Mouse (Mus musculus): ENCODE measurements around the gene Sfi1. TPM values are rescaled to one million over a fixed set of nuclear protein-coding genes. Genes with fewer than 3 reads are reported as not detected.
"Not testable (repeated sequence)": the region's sequence is repeated elsewhere in the genome, so short reads cannot be mapped to it uniquely, and the experiment has no call there.

The Sfi1 gene
- polyA plus RNA-seq, 1 experiment from 2014 or later = 14.4 TPM

DNA sequence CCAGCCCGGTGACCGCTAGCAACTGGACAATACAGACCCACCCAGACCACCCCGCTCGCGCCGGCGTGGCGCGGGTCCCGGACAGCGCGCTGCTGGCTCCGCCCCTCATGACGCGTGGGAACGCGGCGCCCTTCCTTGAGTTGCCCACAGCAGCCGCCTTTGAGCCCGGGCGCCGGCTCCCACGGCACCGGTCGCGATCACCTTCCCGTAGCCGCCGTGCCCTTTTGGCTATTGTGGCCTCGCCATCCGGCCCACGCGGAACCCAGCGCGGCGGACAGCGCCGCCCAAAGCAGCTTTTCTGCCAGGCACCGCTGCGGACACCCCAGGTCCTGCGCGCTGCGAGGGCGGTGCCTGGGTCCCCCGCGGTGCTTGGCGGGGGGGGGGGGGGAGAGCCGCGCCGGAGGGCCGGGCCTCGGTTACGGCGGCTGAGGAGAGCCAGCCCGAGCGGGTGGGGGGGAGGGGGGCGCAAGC is 9.0 kb upstream of the Sfi1 start, which contains the start of gene Eif4enif1:
Eif4enif1 (plus strand) TSS at position 162 of the 471 bp plus-strand sequence.
- no peaks in the 10 kb centered on the region for H3K4me1 ChIP-seq
- peak within 1 kb of the TSS; percentile 26 for H3K4me2 ChIP-seq
- no peaks in the 10 kb centered on the region for H3K9me3 ChIP-seq
- under 1% methylated on average over 43 of the region's 57 CpGs for WGBS
- peaks cover 16% of the 10 kb centered on the region; the same call in 1 of the 2 replicates for H3K36me3 ChIP-seq
- H3K4me3 ChIP-seq (replicated peaks) = peak within 1 kb of the TSS; percentile 42
- H3K9ac ChIP-seq = peak within 1 kb of the TSS; percentile 10; the same call in 1 of the 2 replicates
- H3K27me3 ChIP-seq (replicated peaks) = no peaks in the 10 kb centered on the region
- ATAC-seq (ENCODE audit: insufficient read depth, low FRiP score, low read depth) = peak; percentile 69
- H3K27ac ChIP-seq = peak within 1 kb of the TSS; percentile 33

- WGBS = 5% methylated on average over 16 of the region's 16 CpGs
- peaks cover 14% of the 10 kb centered on the region; the same call in 1 of the 2 replicates for H3K36me3 ChIP-seq
- peak overlapping the region; percentile 42 for H3K4me3 ChIP-seq (replicated peaks)
- H3K27ac ChIP-seq = no peak overlapping the region
- H3K9ac ChIP-seq = no peak overlapping the region
- H3K4me1 ChIP-seq = no peaks in the 10 kb centered on the region
- no peaks in the 10 kb centered on the region for H3K9me3 ChIP-seq
- H3K4me2 ChIP-seq = peak overlapping the region; percentile 0
- no peak for ATAC-seq (ENCODE audit: insufficient read depth, low FRiP score, low read depth)
- no peaks in the 10 kb centered on the region for H3K27me3 ChIP-seq (replicated peaks)
Measured at GRCm38 (mm10) chr11:3201326-3202230, 8.3 kb upstream of the Sfi1 start.

GRCm38 (mm10) chr11:3200636-3201035 is 7.4 kb upstream of the Sfi1 start:
- H3K4me2 ChIP-seq; H3K27ac ChIP-seq; ATAC-seq (ENCODE audit: insufficient read depth, low FRiP score, low read depth); H3K4me1 ChIP-seq; H3K9ac ChIP-seq; H3K4me3 ChIP-seq (replicated peaks); H3K9me3 ChIP-seq; H3K36me3 ChIP-seq; H3K27me3 ChIP-seq (replicated peaks): not testable (repeated sequence)
- WGBS = 91% methylated on average over 6 of the region's 7 CpGs

DNA sequence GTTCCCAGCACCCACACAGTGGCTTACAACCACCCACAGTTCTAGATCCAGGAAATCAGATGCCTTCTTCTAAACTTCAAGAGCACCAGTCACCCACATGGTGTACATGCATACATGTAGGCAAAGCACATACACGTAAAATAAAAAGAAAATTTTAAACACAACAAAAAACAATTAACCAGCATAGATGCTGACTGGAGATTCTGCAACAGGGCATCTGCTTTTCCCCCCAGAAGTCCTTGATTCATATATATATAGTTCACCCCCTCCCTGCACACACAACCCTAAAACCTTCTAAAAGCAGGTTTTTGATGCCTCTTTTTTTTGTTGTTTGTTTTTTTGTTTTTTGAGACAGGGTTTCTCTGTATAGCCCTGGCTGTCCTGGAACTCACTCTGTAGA is 10.6 kb downstream of the Sfi1 start:
- not testable (repeated sequence) for H3K4me2 ChIP-seq; H3K9ac ChIP-seq; H3K27ac ChIP-seq; H3K4me3 ChIP-seq (replicated peaks); H3K4me1 ChIP-seq; ATAC-seq (ENCODE audit: insufficient read depth, low FRiP score, low read depth); H3K9me3 ChIP-seq; H3K27me3 ChIP-seq (replicated peaks); H3K36me3 ChIP-seq
- 85% methylated on average over 1 of the region's 1 CpGs for WGBS

GRCm38 (mm10) chr11:3181971-3182370 is 11.3 kb downstream of the Sfi1 start:
- not testable (repeated sequence) for H3K36me3 ChIP-seq; H3K4me1 ChIP-seq; H3K9me3 ChIP-seq; H3K4me3 ChIP-seq (replicated peaks); H3K27me3 ChIP-seq (replicated peaks); H3K27ac ChIP-seq; H3K9ac ChIP-seq; H3K4me2 ChIP-seq; ATAC-seq (ENCODE audit: insufficient read depth, low FRiP score, low read depth)
- 45% methylated on average over 1 of the region's 1 CpGs for whole genome bisulfite sequencing

- not testable (repeated sequence) for H3K4me2 ChIP-seq; H3K36me3 ChIP-seq; H3K27me3 ChIP-seq (replicated peaks); H3K27ac ChIP-seq; H3K9ac ChIP-seq; H3K4me3 ChIP-seq (replicated peaks); H3K4me1 ChIP-seq; H3K9me3 ChIP-seq; ATAC-seq (ENCODE audit: insufficient read depth, low FRiP score, low read depth)
- WGBS = 56% methylated on average over 4 of the region's 4 CpGs
Measured at GRCm38 (mm10) chr11:3181250-3181649, 12.0 kb downstream of the Sfi1 start.

DNA sequence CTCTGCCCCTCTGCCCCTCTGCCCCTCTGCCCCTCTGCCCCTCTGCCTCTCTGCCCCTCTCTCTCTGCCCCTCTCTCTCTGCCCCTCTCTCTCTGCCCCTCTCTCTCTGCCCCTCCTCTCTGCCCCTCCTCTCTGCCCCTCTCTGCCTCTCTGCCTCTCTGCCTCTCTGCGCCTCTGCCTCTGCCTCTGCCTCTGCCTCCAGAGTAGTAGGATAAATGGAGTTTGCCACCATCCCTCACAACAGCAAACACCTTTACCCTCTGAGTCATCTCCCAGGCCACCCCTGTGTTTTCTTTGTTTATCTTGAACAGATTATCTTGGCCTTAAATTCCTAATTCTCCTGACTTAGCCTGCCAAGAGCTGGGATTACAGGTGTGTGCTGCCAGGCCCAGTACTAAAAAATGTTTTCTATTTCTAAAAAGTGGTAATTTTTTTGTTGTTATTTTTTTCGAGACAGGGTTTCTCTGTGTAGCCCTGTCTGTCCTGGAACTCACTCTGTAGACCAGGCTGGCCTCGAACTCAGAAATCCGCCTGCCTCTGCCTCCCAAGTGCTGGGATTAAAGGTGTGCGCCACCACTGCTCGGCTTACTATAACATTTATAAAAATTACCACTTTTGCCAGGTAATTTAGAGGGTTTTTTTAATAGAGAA is 12.6 kb downstream of the Sfi1 start:
- not testable (repeated sequence) for H3K9me3 ChIP-seq; H3K27me3 ChIP-seq (replicated peaks); ATAC-seq (ENCODE audit: insufficient read depth, low FRiP score, low read depth); H3K4me3 ChIP-seq (replicated peaks); H3K9ac ChIP-seq; H3K36me3 ChIP-seq; H3K27ac ChIP-seq; H3K4me2 ChIP-seq; H3K4me1 ChIP-seq
- 70% methylated on average over 6 of the region's 6 CpGs for WGBS

GRCm38 (mm10) chr11:3179726-3180092 is 13.6 kb downstream of the Sfi1 start:
- H3K4me3 ChIP-seq (replicated peaks); H3K4me1 ChIP-seq; H3K4me2 ChIP-seq; ATAC-seq (ENCODE audit: insufficient read depth, low FRiP score, low read depth); H3K27me3 ChIP-seq (replicated peaks); H3K9ac ChIP-seq; H3K27ac ChIP-seq; H3K9me3 ChIP-seq; H3K36me3 ChIP-seq: not testable (repeated sequence)
- WGBS = 83% methylated on average over 7 of the region's 7 CpGs

- not testable (repeated sequence) for H3K4me3 ChIP-seq (replicated peaks); H3K9ac ChIP-seq; H3K27ac ChIP-seq; H3K9me3 ChIP-seq; ATAC-seq (ENCODE audit: insufficient read depth, low FRiP score, low read depth); H3K4me2 ChIP-seq; H3K4me1 ChIP-seq; H3K36me3 ChIP-seq; H3K27me3 ChIP-seq (replicated peaks)
- 81% methylated on average over 6 of the region's 6 CpGs for WGBS
Measured at GRCm38 (mm10) chr11:3178968-3179725, 14.1 kb downstream of the Sfi1 start.

DNA sequence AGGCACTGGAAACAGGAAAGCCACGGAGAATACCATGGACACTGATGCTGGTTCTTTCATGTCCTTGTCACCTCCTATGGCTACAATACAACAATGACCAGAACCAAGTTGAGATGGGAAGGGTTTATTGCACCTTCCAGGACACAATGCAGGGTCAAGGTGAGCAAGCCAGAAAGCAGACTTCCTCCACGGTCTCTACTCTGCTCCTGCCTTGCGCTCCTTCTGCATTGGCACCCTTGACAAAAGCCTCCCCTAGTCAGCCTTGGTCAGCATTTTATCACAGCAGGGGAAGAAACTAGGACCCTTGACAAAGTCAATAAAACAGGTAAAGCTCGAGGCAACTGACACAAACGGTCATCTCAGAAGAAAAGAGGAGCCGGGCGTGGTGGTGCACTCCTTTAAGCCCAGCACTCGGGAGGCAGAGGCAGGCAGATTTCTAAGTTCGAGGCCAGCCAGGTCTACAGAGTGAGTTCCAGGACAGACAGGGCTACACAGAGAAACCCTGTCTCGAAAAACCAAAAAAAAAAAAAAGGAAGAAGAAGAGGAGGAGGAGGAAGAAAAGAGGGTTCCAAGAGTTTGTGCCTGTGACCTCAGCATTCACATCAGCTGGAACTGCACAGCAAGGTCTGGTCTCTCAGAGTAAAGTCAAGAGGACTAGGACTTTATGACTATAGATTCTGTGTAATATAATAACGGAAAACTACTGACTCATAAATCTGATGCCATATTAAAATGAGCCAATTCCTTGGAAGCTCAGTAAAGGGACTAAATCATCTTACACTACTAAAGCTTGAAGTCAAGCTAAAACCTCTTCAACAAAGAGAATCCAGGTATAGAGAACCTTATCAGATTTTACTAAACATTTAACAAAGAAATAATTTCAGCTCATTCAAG is 19.6 kb downstream of the Sfi1 start:
- not testable (repeated sequence) for H3K4me2 ChIP-seq; H3K4me1 ChIP-seq; H3K27ac ChIP-seq; H3K27me3 ChIP-seq (replicated peaks); H3K9me3 ChIP-seq; H3K36me3 ChIP-seq; H3K9ac ChIP-seq; H3K4me3 ChIP-seq (replicated peaks)
- ATAC-seq (ENCODE audit: insufficient read depth, low FRiP score, low read depth) = peak; percentile 40
- 78% methylated on average over 11 of the region's 11 CpGs for WGBS

DNA sequence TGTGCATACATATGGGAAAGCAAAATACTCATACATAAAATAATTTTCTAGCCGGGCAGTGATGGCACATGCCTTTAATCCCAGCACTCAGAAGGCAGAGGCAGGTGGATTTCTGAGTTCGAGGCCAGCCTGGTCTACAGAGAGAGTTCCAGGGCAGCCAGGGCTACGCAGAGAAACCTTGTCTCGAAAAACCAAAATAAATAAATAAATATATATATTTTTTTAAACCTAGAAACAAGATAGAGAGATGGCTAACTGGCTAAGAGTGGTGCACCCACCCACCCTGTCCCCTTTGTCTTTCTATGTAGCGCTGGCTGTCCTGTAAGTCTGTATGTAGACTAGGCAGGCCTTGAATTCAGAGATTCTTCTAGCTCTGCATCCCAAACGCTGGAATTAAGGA is 20.7 kb downstream of the Sfi1 start:
- not testable (repeated sequence) for H3K36me3 ChIP-seq; H3K27me3 ChIP-seq (replicated peaks); H3K9ac ChIP-seq; H3K4me3 ChIP-seq (replicated peaks); H3K4me2 ChIP-seq; H3K27ac ChIP-seq; H3K4me1 ChIP-seq; H3K9me3 ChIP-seq; ATAC-seq (ENCODE audit: insufficient read depth, low FRiP score, low read depth)
- 55% methylated on average over 5 of the region's 6 CpGs for WGBS

Data from stomach, embryonic 15.5 days (tissue).